Mouse (Mus musculus): ENCODE measurements around the gene Plcb4.
"Not testable (repeated sequence)": the region's sequence is repeated elsewhere in the genome, so short reads cannot be mapped to it uniquely, and the experiment has no call there.

The Plcb4 gene

GRCm38 (mm10) chr2:135990686-135991085, 331.9 kb downstream of the Plcb4 start:
- not testable (repeated sequence) for DNase-seq (ENCODE audit: extremely low spot score, low read depth, low spot score)

- DNase-seq (ENCODE audit: extremely low spot score, low read depth, low spot score), result no peak
Measured at GRCm38 (mm10) chr2:135993314-135993713, 334.5 kb downstream of the Plcb4 start.

GRCm38 (mm10) chr2:135995196-135995595, 336.4 kb downstream of the Plcb4 start:
- DNase-seq (ENCODE audit: extremely low spot score, low read depth, low spot score), result no peak

- no peak for DNase-seq (ENCODE audit: extremely low spot score, low read depth, low spot score)
Measured at GRCm38 (mm10) chr2:135996936-135997335, 338.1 kb downstream of the Plcb4 start.

GRCm38 (mm10) chr2:135997361-135998150, 338.7 kb downstream of the Plcb4 start:
- DNase-seq (ENCODE audit: extremely low spot score, low read depth, low spot score), result no peak

GRCm38 (mm10) chr2:135998886-135999285, 340.1 kb downstream of the Plcb4 start:
- no peak for DNase-seq (ENCODE audit: extremely low spot score, low read depth, low spot score)

- DNase-seq (ENCODE audit: extremely low spot score, low read depth, low spot score), result no peak
Measured at GRCm38 (mm10) chr2:135999361-135999760, 340.6 kb downstream of the Plcb4 start.

- no peak for DNase-seq (ENCODE audit: extremely low spot score, low read depth, low spot score)
Measured at GRCm38 (mm10) chr2:136000933-136001332, 342.1 kb downstream of the Plcb4 start.

GRCm38 (mm10) chr2:136002118-136002517, 343.3 kb downstream of the Plcb4 start:
- DNase-seq (ENCODE audit: extremely low spot score, low read depth, low spot score), result no peak

- no peak for DNase-seq (ENCODE audit: extremely low spot score, low read depth, low spot score)
Measured at GRCm38 (mm10) chr2:136003836-136004235, 345.0 kb downstream of the Plcb4 start.

GRCm38 (mm10) chr2:136006280-136006679, 347.5 kb downstream of the Plcb4 start:
- no peak for DNase-seq (ENCODE audit: extremely low spot score, low read depth, low spot score)

- DNase-seq (ENCODE audit: extremely low spot score, low read depth, low spot score), result no peak
Measured at GRCm38 (mm10) chr2:136012759-136013158, 353.9 kb downstream of the Plcb4 start.

- no peak for DNase-seq (ENCODE audit: extremely low spot score, low read depth, low spot score)
Measured at GRCm38 (mm10) chr2:136048464-136048863, 389.7 kb downstream of the Plcb4 start.

- DNase-seq (ENCODE audit: extremely low spot score, low read depth, low spot score), result no peak
Measured at GRCm38 (mm10) chr2:136050793-136051615, 392.2 kb downstream of the Plcb4 start.

GRCm38 (mm10) chr2:136051688-136052289, 393.0 kb downstream of the Plcb4 start, which contains the start of gene Lamp5:
TSS of gene Lamp5 (plus strand) at chr2:136052239.
- no peak for DNase-seq (ENCODE audit: extremely low spot score, low read depth, low spot score)

- no peak for DNase-seq (ENCODE audit: extremely low spot score, low read depth, low spot score)
Measured at GRCm38 (mm10) chr2:136057861-136058331, 399.1 kb downstream of the Plcb4 start.

- no peak for DNase-seq (ENCODE audit: extremely low spot score, low read depth, low spot score)
Measured at GRCm38 (mm10) chr2:136058398-136058797, 399.6 kb downstream of the Plcb4 start.

- no peak for DNase-seq (ENCODE audit: extremely low spot score, low read depth, low spot score)
Measured at GRCm38 (mm10) chr2:136059029-136059669, 400.3 kb downstream of the Plcb4 start.

Data from hindlimb bud, embryonic 11.5 days (tissue).